Mouse (Mus musculus) cortical plate, adult 2 months (tissue): Measurements from ENCODE around the gene Rfc4.

Experiments
- CTCF ChIP-seq: fragments of 200-500 bp; IDR thresholded peaks from 2 replicates; pipeline ENCODE4 v1.5.1; 2011; ENCODE audit warnings: mild to moderate bottlenecking, control low read depth, low read length; ENCODE audit not compliant: insufficient read depth; ENCODE audit errors: extremely low read depth
- POLR2A ChIP-seq: fragments of 200-500 bp; IDR thresholded peaks from 2 replicates; pipeline ENCODE4 v1.6.1; 2011; ENCODE audit warnings: mild to moderate bottlenecking, low read length, control low read depth; ENCODE audit not compliant: insufficient read depth; ENCODE audit errors: extremely low read depth

DNA sequence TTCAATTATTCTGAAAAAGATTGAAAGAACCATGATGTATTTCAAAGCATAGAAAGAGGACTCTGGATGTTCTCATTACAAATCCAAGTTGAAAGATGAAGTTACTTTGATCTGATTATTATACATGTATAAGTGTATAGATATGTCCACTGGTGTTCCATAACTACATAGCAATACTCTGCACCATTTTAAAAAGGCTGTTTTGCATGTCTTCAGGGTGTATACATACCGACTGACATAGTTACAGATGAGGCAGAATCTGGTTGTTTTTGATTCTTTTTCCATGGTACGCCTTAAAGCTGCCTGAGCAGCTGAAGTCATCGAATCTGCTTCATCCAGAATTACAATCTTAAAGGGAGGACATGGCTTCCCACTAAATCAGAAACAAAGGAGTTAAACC, 12.1 kb downstream of the Rfc4 start:
- TF ChIP-seq CTCF: no peak
- no peak for TF ChIP-seq POLR2A
